Mouse (Mus musculus) adrenal gland, postnatal 36 days (tissue): ENCODE measurements around the gene Agpat3. TPM values are rescaled to one million over a fixed set of nuclear protein-coding genes. Genes with fewer than 3 reads are reported as not detected.

ENCODE experiments used
- DNase-seq, 2 experiments: peaks; one replicate each; pipeline ENCODE4 v3.0.0; 2021; ENCODE audit warnings: mixed read lengths in 1 of 2
- total RNA-seq, 2 experiments: library from RNA; stranded (reverse); gene quantifications; 2 replicates each; pipeline ENCODE4 v1.2.3; 2021

The Agpat3 gene
- total RNA-seq, 2 experiments from 2014 or later: 293 to 406 TPM

DNA sequence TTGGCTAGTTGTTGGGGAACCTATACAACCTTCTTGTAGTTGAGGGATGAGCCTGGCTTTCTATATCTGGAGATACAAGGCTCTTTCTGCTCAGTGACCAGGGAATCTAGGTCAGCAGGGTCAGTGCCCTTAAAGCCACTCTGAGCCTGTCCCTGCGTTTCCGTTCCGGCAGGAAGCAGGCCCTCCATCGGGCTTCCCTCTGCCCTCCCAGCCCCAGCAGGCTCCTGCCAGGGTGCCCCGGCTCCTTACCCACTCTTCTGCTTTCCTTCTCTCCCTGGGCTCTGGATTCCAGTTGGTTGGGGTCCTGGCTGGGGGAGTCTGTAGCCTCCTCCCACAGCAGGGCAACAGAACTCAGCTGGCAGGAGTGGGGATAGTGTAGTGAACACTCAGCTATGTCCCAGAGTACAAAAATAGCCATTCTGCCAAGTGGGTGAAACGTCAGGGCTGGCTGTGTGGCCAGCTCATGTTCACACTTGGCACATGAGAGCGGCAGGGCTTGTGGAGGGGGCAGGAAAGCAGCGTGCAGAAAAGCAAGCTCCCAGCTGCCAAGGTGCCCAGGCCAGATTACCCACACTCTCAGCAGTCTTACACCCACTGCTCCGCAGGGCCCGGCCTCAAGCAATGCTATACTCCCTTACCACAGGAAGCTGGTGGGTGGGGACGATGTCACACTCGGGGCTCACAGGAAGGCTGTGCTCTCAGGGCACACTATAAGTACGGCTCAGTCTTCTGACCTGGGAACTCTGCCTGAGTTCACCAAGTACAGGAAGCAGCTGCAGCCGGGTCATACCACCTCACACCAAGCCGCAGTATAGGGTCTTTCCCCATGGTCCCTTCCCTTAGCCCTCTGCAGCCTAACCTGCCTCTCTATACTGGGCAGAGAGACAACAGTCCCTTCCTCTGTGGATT, 54.5 kb downstream of the Agpat3 start:
- peak; percentile 88 to 90 for DNase-seq

- DNase-seq: peak; percentile 55 to 66
Measured at GRCm38 (mm10) chr10:78296980-78297379, 55.3 kb downstream of the Agpat3 start.

- peak; percentile 47 to 58 for DNase-seq
Measured at GRCm38 (mm10) chr10:78296371-78296770, 55.9 kb downstream of the Agpat3 start.

- DNase-seq: no peak
Measured at GRCm38 (mm10) chr10:78293576-78293975, 58.7 kb downstream of the Agpat3 start.

DNA sequence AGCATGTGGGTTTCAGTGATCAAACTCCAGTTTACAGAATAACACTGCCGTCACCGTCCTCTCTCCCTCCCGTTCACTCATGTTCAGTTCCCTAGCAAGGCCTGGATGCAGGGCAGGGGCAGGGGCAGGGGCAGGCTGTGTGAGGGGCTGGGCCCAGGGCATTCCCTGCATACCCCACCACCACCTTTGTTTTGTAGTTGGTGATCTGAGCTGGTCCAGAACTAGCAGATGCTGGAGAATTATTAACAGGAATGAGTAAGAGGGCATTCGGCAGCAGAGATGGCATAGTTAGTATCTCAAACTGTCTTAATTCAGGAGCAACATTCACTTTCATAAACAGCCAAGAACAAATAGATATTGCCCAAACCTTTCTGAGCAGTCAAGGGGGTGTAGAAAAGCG, 59.9 kb downstream of the Agpat3 start:
- DNase-seq: no peak

DNA sequence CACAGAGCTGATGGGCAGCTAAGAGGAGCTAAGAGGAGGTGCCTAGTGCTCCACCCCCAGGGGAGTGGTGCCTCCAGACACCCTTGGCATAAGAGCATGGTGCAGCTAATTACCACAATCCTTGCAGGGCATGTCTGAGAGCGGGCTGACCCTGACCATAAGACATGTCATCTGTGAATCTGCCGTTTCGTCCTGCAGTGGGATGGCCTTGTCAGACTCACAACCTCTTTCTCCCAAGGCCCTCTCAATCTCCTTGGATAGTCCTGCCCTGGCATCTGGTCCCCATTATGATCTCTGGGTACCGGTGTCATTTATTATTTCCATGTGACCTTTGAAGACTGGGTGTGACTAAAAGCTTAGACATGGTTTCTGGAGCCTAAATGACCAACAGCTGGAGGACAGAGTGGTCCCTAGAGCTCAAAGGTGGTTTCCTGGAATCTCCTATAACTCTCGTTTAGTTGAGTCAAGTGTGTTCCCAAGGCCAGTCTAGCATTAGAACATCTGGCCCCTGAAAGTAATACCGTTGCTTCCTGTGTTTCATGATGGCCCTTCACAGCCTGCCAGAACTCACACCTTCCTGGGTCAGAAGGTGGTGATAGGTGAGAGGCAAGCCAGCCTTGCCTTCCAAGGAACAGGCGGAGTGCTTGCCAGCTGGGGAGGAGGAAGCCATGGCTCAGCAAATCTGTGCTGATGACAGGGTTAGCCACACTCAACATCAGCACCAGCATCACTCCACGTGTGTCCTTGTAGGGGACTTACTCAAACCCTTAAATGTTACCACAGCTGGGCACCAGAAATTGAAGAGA, 61.4 kb downstream of the Agpat3 start:
- peak in 1 of 2 experiments; percentile 44 for DNase-seq

DNA sequence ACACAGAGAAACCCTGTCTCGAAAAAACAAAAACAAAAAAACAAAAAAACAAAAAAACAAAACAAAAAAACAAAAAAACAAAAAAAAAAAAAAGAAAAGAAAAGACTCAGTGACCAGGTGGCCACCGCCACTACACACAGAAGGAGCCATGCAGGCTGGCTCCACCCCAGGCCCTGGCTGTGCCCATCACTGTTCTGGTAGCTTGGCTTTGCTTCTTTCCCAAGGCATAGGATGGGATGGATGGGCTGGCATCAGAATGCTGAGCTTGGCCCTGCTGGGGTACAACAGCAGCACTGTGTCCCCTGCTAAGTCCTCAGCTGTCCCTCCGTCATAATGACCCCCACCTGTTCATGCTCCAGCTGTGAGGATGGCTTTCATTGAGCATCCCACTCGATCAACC, 63.4 kb downstream of the Agpat3 start:
- DNase-seq: no peak

DNA sequence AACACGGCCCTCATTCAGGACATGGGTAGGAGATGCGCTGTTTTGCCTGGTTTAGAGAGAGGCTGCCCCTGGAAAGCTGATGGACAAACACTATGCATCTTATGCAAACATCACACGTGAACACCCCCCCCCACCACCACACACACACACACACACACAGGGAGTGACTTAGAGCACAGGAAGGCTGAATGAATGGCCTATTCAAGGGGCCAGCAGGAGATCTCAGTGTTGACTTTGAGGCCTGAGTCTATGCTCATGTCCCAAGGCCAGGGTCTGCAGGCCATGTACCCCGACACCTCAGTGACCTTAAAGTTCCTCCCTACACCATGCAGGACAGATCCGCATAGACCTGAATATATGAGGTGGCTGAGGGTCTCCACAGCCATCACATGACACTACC, 64.2 kb downstream of the Agpat3 start:
- DNase-seq: no peak

DNA sequence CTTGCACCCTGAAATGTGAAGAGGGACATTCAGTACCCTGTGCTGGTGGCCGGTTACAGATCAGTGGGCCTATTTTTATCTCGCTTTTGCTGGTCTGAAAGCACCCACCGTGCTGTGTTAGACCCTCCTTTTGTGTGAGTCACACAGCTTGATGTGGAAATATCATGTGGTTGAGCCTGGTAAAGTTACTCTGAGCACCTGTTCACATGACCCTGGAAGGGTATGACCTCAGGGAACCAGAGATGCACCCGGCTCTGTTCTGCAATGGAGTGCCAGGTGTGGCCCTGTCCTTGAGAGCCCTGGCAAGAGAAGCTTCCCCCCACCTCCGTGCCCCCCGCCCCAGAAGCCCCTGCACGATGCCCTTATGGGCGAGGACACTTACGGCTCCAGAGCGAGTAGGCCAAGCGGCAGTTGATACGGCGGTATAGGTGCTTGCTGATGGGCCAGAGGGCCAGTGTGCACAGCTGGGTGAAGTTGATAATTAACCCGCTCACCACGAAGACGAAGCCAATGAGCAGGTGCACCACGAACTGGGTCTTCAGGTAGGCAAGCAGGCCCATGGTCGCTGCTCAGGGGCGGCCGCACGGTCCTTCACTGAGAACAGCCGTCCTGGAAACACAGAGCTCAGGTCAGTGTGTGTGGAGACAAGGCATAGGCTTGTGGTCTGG, 64.7 kb downstream of the Agpat3 start:
- DNase-seq: no peak

- DNase-seq: no peak
Measured at GRCm38 (mm10) chr10:78285959-78286358, 66.3 kb downstream of the Agpat3 start.

DNA sequence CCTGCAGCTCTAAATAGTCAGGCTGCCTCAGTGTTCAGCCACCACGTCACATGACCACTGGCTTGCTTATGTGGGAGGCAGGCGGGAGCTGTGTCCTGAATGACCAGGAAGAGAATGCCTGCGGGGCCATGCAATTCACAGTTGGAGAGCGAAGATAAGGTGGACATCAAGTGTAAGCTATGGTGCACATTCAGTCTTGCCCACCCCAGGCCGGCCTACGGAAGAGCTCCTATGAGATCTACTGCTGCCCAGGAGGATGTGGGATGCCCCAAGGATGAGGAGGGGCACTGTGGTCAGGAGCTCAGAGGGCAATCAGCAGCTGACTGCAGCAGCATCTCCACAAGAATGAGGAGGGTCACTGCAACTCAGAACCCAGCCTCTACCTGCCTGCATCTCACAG, 66.9 kb downstream of the Agpat3 start:
- no peak for DNase-seq

DNA sequence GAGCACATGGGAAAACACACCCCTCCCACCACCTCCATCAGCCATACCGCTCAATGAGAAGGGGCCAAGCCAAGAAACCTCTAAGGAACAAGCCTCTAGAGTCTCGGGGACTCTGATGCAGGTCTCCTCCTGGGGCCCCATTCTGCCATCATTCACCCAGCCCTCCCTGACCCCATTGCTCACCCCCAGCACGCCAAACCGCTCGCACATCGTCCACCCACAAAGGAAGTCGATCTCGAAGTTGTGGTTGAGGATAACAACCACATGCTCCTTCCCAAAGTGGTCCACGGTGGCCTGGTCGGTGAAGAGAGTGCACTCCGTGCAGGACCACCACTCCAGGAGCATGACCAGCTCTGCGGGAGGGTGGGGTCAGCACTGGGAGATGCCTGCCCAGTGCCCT, 67.5 kb downstream of the Agpat3 start:
- no peak for DNase-seq

GRCm38 (mm10) chr10:78282411-78282810, 69.9 kb downstream of the Agpat3 start:
- DNase-seq: no peak

DNA sequence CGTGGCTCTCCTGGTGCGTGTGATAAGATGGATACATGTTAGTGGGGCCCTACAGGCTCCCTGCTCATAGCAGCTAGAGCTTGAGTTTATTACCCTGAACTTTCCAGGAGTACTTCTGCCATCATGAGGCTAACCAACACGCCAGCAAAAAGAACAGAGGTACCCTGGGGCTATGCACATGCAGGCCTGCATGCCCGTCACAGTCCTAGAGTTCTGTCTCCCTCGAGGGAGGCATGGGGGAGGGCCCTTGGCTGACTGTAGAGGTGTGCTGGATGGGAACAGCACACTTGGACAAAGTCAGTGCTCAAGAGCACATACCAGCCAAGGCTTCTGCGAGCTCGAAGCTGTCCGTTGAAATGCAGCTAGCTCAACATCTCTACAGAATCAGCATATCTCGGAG, 71.8 kb downstream of the Agpat3 start:
- DNase-seq: no peak

DNA sequence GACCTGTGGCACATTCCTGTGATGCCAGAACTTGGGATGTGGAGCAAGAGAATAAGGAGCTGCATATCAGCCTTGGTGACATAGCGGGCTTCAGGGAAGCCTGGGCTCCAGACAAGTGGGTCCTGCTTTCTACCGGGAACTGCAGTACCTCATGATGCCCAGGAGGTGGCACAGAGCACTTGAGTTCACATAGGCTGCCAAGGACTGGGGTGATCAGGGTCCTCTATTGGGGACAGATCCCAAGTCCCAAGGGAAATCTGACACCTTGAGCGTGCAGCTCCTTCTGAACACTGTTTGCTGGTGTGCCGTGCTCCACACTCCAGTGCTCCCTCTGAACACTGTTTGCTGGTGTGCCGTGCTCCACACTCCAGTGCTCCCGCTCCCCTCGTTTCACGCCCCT, 73.1 kb downstream of the Agpat3 start:
- DNase-seq: peak; percentile 47 to 51

DNA sequence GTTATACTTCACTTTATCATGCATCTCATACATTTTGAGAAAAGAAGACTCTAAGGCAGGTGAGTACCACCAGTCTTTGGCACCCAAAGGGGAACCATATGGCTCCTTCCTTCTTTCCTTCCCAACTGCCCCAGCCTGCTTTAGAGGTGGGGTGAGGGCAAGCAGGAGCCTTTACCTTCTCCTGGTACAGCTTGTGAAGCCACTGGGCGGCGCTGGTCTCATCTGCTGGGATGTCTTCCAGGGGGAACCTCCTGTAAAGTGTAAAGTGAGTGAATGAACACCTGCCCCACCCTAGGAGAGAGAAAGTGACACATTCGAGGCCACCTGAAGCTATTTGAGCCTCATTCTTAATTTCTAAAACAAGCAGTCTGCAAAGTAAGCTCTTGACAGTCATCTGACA, 74.5 kb downstream of the Agpat3 start:
- no peak for DNase-seq

- no peak for DNase-seq
Measured at GRCm38 (mm10) chr10:78276242-78276641, 76.0 kb downstream of the Agpat3 start.

DNA sequence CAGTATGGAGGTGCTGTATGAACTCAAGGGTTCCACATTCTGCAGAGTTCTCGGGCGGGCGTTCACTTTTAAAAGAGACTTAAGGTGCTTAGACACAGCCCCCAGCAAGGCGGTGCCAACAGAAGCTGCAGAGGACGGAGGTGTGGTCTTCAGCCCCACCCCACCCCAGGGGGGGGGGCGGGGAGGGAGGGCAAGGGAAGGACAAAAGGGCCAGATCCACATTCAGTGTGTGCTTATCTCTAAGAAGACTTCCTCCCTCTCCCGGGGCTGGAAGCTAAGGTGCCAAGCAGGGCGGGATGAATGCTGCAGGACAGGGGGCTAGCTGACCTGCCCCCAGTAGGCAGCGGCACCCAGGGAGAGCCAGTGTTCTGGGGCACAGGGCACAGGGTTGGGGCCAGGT, 79.4 kb downstream of the Agpat3 start:
- DNase-seq: peak; percentile 17 to 51

- no peak for DNase-seq
Measured at GRCm38 (mm10) chr10:78265881-78266280, 86.4 kb downstream of the Agpat3 start.

- DNase-seq: no peak
Measured at GRCm38 (mm10) chr10:78264735-78265134, 87.6 kb downstream of the Agpat3 start.

DNA sequence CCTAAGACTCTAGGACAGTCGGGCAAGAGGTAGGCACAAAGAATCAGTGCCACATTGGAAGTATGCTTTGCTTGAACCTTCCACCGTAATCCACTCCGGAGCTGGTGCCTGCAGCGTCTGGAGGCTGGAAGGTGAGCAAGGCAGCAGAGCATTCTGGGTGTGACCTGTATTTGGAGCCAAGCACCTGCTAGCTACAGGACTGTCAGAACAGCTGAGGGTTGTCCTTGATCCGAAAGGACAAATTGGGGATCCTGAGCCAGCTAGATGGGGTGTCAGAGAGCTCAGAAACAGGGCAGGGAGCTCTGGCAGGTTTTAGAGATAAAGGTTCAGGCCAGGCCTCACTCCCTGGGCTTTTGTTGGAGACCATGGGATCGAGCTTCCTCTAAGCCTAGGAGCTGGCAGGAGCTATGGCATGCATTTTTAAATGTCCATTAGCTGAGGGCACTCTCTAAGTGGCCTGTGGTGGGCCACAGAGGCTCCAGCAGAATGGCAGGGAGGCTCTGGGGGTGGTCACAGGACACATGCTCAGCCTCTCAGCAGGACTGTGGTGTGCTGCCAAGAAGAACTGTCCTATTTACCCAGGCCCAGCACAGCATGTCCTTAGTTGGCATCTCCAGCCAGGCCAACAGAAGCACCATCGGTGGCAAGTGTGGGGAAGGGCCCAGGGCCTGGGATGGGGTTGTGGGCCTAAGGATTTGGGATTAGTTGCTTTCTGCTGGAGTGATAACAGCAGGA, 91.2 kb downstream of the Agpat3 start:
- DNase-seq: no peak

GRCm38 (mm10) chr10:78260322-78260721, 92.0 kb downstream of the Agpat3 start:
- no peak for DNase-seq
